Mouse (Mus musculus) liver, postnatal 0 days (tissue): ENCODE data around the gene Guca1b.

ENCODE experiments used
- CTCF ChIP-seq: sonication (generic); IDR thresholded peaks from 2 replicates; pipeline ENCODE4 v1.5.1; 2016; ENCODE audit warnings: antibody characterized with exemption, low read depth
- EP300 ChIP-seq: IDR thresholded peaks from 2 replicates; pipeline ENCODE4 v1.6.1; 2016; ENCODE audit warnings: antibody characterized with exemption, low read depth, mild to moderate bottlenecking

DNA sequence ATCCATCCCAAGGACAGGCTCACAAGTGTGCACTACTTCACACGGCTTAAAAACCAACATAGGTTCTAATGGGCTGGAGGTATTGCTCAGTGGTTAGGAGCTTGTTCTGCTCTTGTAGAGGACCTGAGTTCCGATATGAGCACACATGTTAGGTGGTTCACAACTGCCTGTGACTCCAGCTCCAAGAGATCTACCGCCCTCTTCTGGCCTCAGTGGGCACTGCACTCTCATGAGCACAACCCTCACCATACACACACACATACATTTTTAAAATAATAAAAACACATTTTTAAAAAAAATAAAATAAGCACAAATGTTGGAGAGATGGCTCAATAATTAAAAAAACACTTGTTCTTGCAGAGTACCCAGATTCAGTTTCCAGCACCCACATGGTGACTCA is 1.1 kb upstream of the Guca1b start:
- peak; percentile 37; the same call in 1 of the 2 replicates for TF ChIP-seq CTCF
- no peak for TF ChIP-seq EP300
